Mouse (Mus musculus): Measurements from ENCODE around the gene Pax2. TPM values are rescaled to one million over a fixed set of nuclear protein-coding genes. Genes with fewer than 3 reads are reported as not detected.

The Pax2 gene
- total and polyA plus RNA-seq, 3 experiments, result not detected

DNA sequence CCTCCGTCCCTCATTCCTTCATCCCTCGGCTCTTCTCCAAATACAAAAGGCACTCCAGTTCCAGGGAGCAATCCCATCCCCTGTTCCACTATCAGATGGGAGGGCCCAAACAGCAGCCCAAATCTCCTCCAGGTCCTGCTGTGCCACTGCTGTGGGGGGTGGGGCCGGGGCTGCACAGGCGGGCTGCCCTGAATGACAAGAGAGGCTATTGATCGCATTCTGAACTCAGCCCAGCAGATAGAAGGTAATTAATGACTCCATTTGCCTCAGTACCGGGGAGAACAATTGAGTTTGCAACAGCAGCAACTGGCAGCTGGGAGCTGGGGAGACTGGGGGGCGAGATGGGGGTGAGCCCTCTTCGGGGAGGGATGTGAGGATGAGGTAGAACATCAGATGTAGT is 52.9 kb downstream of the Pax2 start:
- Histone ChIP-seq H3K9me3 (replicated peaks; ENCODE audit: insufficient read depth, low read length) (no peaks in the 10 kb centered on the region), H3K4me1 (ENCODE audit: control insufficient read depth in 1 of 2, insufficient read depth in 2 of 2, low read length in 2 of 2) (no peaks in the 10 kb centered on the region), H3K36me3 (ENCODE audit: control insufficient read depth in 1 of 2, insufficient read depth in 2 of 2, low read length in 2 of 2) (no peaks in the 10 kb centered on the region), H3K4me3 (ENCODE audit: control insufficient read depth in 1 of 2, insufficient read depth in 1 of 2, low read depth in 2 of 2, low read length in 2 of 2) (no peak overlapping the region), H3K27ac (ENCODE audit: control insufficient read depth, low read depth, low read length) (no peak overlapping the region), H3K9ac (ENCODE audit: control insufficient read depth, low read depth, low read length, poor library complexity, severe bottlenecking) (no peak overlapping the region), H3K79me2 (ENCODE audit: control insufficient read depth, insufficient read depth, low read length, poor library complexity) (no peaks in the 10 kb centered on the region), H3K27me3 (ENCODE audit: control insufficient read depth in 1 of 2, insufficient read depth in 2 of 2, low read length in 2 of 2) (peaks cover 0 to 7% of the 10 kb centered on the region in 2 experiments)
- no peak for DNase-seq (ENCODE audit: low read depth, low spot score)
- TF ChIP-seq SIN3A (IDR thresholded peaks at IDR 0.05; ENCODE audit: low read length), result no peak
- no peak for TF ChIP-seq TBP (IDR thresholded peaks at IDR 0.05; ENCODE audit: low read depth, low read length)
- TF ChIP-seq NELFE (IDR thresholded peaks at IDR 0.05; ENCODE audit: low read depth, low read length), result no peak
- no peak for TF ChIP-seq E2F4 (IDR thresholded peaks at IDR 0.05; ENCODE audit: borderline replicate concordance, low read depth, low read length)
- no peak for TF ChIP-seq USF1 (IDR thresholded peaks at IDR 0.05; ENCODE audit: low read depth, low read length)
- no peak for TF ChIP-seq MEF2A (IDR thresholded peaks at IDR 0.05; ENCODE audit: extremely low read depth, insufficient replicate concordance, low read depth, low read length, poor library complexity, severe bottlenecking)

DNA sequence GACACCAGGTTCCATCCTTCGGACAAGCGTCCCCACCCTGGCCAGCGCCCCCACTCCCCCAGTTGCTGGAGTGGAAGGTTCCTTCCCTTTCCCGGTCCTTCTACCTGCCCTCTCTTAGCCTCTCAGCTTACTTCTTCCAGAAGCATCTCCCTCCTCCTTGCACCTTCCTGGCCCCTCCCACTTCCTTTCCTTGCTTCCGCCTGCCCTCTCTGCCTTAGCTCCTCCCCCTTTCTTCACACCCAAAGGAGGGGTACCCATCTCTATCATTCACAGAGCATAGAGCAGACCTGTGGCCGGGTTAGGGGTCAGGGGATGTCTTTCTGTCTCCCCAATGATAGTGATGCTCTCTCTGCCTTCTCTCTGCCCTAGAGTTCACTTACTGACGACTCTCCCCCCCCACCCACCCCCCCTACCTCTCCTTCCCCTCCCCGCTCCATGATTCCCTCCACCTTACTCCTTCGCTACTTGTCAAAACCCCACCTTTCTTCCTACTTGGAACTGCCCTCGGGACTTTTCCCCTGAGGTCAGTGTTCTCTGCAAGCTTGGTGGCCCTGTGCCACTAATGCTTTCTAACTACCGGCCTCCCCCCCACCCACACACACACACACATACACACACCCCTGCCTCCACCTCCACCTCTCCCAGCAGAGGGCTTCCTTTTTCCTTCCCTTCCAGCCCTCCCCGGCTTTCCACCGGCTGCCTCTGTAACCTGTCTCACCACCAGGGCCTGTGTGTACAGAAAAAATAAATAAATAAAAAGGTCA is 57.0 kb downstream of the Pax2 start:
- H3K79me2 ChIP-seq (ENCODE audit: control insufficient read depth, insufficient read depth, low read length, poor library complexity), result no peaks in the 10 kb centered on the region
- no peak overlapping the region for H3K27ac ChIP-seq (ENCODE audit: control insufficient read depth, low read depth, low read length)
- H3K4me3 ChIP-seq (ENCODE audit: control insufficient read depth in 1 of 2, insufficient read depth in 1 of 2, low read depth in 2 of 2, low read length in 2 of 2), result no peak overlapping the region
- H3K4me1 ChIP-seq (ENCODE audit: control insufficient read depth in 1 of 2, insufficient read depth in 2 of 2, low read length in 2 of 2), result no peaks in the 10 kb centered on the region
- TF ChIP-seq POLR2A (IDR thresholded peaks at IDR 0.05; ENCODE audit: control insufficient read depth in 1 of 2, insufficient read depth in 1 of 2, low read depth in 1 of 2, low read length in 2 of 2, poor library complexity in 1 of 2) (no peak), USF2 (IDR thresholded peaks at IDR 0.05; ENCODE audit: borderline replicate concordance in 1 of 2, insufficient read depth in 1 of 2, low read depth in 1 of 2, low read length in 2 of 2) (no peak), ZKSCAN1 (IDR thresholded peaks at IDR 0.05; ENCODE audit: low read depth, low read length) (no peak), POLR2AphosphoS5 (IDR thresholded peaks at IDR 0.05; ENCODE audit: borderline replicate concordance, low read depth, low read length) (no peak), HCFC1 (IDR thresholded peaks at IDR 0.05; ENCODE audit: low read depth, low read length) (no peak), MXI1 (IDR thresholded peaks at IDR 0.05; ENCODE audit: low read depth, low read length) (no peak), BHLHE40 (IDR thresholded peaks at IDR 0.05; ENCODE audit: borderline replicate concordance, low read depth, low read length) (no peak), TCF12 (IDR thresholded peaks at IDR 0.05; ENCODE audit: low read depth, low read length) (no peak), MAFK (IDR thresholded peaks at IDR 0.05; ENCODE audit: borderline replicate concordance, low read depth, low read length) (no peak), UBTF (IDR thresholded peaks at IDR 0.05; ENCODE audit: borderline replicate concordance, insufficient read depth, low read depth, low read length) (no peak), NRF1 (IDR thresholded peaks at IDR 0.05; ENCODE audit: insufficient read depth, low read depth, low read length, poor library complexity, severe bottlenecking) (no peak), EP300 (IDR thresholded peaks at IDR 0.05; ENCODE audit: low read depth in 1 of 2, low read length in 2 of 2) (no peak), CTCF (IDR thresholded peaks at IDR 0.05 in 2 of 3, conservative IDR thresholded peaks at IDR 0.05 in 1 of 3; ENCODE audit: control insufficient read depth in 1 of 3, insufficient read depth in 1 of 3, low read depth in 2 of 3, low read length in 3 of 3, poor library complexity in 1 of 3, severe bottlenecking in 1 of 3) (no peak), RAD21 (IDR thresholded peaks at IDR 0.05; ENCODE audit: low read depth, low read length) (no peak), CHD2 (IDR thresholded peaks at IDR 0.05; ENCODE audit: low read length) (no peak), TAL1 (IDR thresholded peaks at IDR 0.05; ENCODE audit: low read length) (no peak), CHD1 (IDR thresholded peaks at IDR 0.05; ENCODE audit: low read depth, low read length) (no peak), SMC3 (IDR thresholded peaks at IDR 0.05; ENCODE audit: low read depth, low read length) (no peak)
- no peaks in the 10 kb centered on the region for H3K9me3 ChIP-seq (replicated peaks; ENCODE audit: insufficient read depth, low read length)
- DNase-seq (ENCODE audit: low read depth, low spot score), result no peak
- H3K27me3 ChIP-seq (ENCODE audit: control insufficient read depth in 1 of 2, insufficient read depth in 2 of 2, low read length in 2 of 2), result peaks cover 0 to 7% of the 10 kb centered on the region in 2 experiments
- no peaks in the 10 kb centered on the region for H3K36me3 ChIP-seq (ENCODE audit: control insufficient read depth in 1 of 2, insufficient read depth in 2 of 2, low read length in 2 of 2)
- no peak overlapping the region for H3K9ac ChIP-seq (ENCODE audit: control insufficient read depth, low read depth, low read length, poor library complexity, severe bottlenecking)
